In the genomic region with DNA sequence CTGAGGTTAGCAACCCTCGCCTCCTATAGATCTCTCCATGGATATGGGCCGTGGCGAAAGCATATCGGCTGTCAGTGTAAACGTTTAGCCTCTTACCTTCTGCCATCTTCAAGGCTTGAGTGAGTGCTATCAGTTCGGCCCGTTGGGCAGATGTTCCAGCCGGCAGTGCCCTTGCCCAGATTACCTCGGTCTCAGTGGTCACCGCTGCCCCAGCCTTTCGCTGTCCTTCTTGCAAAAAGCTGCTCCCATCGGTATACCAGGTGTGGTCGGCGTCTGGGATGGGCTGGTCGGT, we compare ENCODE assay signal across 11 mouse cellular contexts. TPM values are rescaled to one million over a fixed set of nuclear protein-coding genes. Genes with fewer than 3 reads are reported as not detected.
DNase-seq lines count a peak whose midpoint lies in the region; TF ChIP-seq lines count a peak whose summit lies in the region.
"Not testable (repeated sequence)": the region's sequence is repeated elsewhere in the genome, so short reads cannot be mapped to it uniquely, and the experiment has no call there.
"Had no signal": no experiment of that assay in that cellular context is flagged by ENCODE, and none has a peak within 500 bp of the region (broad histone marks: within the 10 kb centered on the region; RNA-seq: fewer than 3 reads in every experiment).

No protein-coding gene starts in this region.

- H3K79me2 ChIP-seq in CH12.LX (replicated peaks; ENCODE audit: control insufficient read depth, extremely low read depth, insufficient read depth, poor library complexity, severe bottlenecking) = peaks cover 28% of the 10 kb centered on the region

- TF ChIP-seq CTCF in CH12.LX (conservative IDR thresholded peaks at IDR 0.05 in 1 of 2, IDR thresholded peaks at IDR 0.05 in 1 of 2; ENCODE audit: low read depth in 2 of 2, low read length in 2 of 2); gastrocnemius, adult 2 months (IDR thresholded peaks at IDR 0.05): not testable (repeated sequence)

- H3K4me3 ChIP-seq in CH12.LX (replicated peaks in 1 of 3; ENCODE audit: low read depth in 2 of 3, low read length in 2 of 3, poor library complexity in 1 of 3) = peak overlapping the region; percentile 53 to 66 (median 58)
- H3K4me3 ChIP-seq in gastrocnemius, adult 2 months = not testable (repeated sequence)

- in situ Hi-C loops in CH12.LX (cut with MboI; ENCODE audit: low pct_ligation_motif_present, low pct_unique_long_range_greater_than_20kb, low sequenced_read_pairs) = not testable (repeated sequence)

- DNase-seq in CH12.LX (ENCODE audit: extremely low read depth) = peak; percentile 54
- DNase-seq in MN1 (ENCODE audit: low spot score) = peak; percentile 93
- DNase-seq in cerebellum, adult 11-12 months = peak; percentile 14
- peak; percentile 5 for DNase-seq in gastrocnemius, adult 2 months

- TF ChIP-seq POLR2A in CH12.LX (IDR thresholded peaks at IDR 0.05; ENCODE audit: low read depth, low read length) = not testable (repeated sequence)

- peaks cover 40 to 47% of the 10 kb centered on the region in 2 experiments for H3K36me3 ChIP-seq in CH12.LX (replicated peaks in 1 of 2; ENCODE audit: control insufficient read depth in 1 of 2, insufficient read depth in 1 of 2, low read length in 1 of 2)

- dilution Hi-C loops in CH12.LX (cut with MboI; ENCODE audit: extremely low pct_ligation_motif_present, extremely low pct_unique_long_range_greater_than_20kb, low sequenced_read_pairs) = not testable (repeated sequence)

- not testable (repeated sequence) for H3K4me2 ChIP-seq in CH12.LX (ENCODE audit: insufficient read depth, low read depth, poor library complexity, severe bottlenecking)

- intact Hi-C loops in gastrocnemius, adult 2 months (cut with DNase I) = not testable (repeated sequence)

- peak overlapping the region; percentile 56 for H3K9ac ChIP-seq in CH12.LX (ENCODE audit: insufficient read depth, low read depth)

- TF ChIP-seq RAD21 in CH12.LX (IDR thresholded peaks at IDR 0.05; ENCODE audit: low read depth, low read length) = not testable (repeated sequence)

- H3K27ac ChIP-seq in CH12.LX (ENCODE audit: insufficient read depth, low read depth) = peak overlapping the region; percentile 94
- not testable (repeated sequence) for H3K27ac ChIP-seq in gastrocnemius, adult 2 months

- H3K27me3 ChIP-seq in CH12.LX (replicated peaks) = not testable (repeated sequence)

- peaks cover 62% of the 10 kb centered on the region for H3K9me3 ChIP-seq in CH12.LX (replicated peaks; ENCODE audit: low read length)

- not testable (repeated sequence) for H3K4me1 ChIP-seq in CH12.LX (ENCODE audit: control insufficient read depth in 1 of 2, insufficient read depth in 2 of 2)

- TF ChIP-seq EP300 in CH12.LX (IDR thresholded peaks at IDR 0.05; ENCODE audit: low read length) = not testable (repeated sequence)

TF ChIP-seq in CH12.LX, 34 proteins besides CTCF, POLR2A, EP300 and RAD21:
- TF ChIP-seq MAX (IDR thresholded peaks at IDR 0.05; ENCODE audit: low read length) (0 out of 2 replicates have a peak, but pooled peaks have one; percentile 12), MEF2A (IDR thresholded peaks at IDR 0.05; ENCODE audit: borderline replicate concordance, low read depth, low read length) (peak; percentile 71), ZNF384 (IDR thresholded peaks at IDR 0.05; ENCODE audit: low read depth, low read length) (0 out of 2 replicates have a peak, but pooled peaks have one; percentile 14), CHD1 (IDR thresholded peaks at IDR 0.05; ENCODE audit: low read depth, low read length) (peak; percentile 87), USF2 (conservative IDR thresholded peaks at IDR 0.05; ENCODE audit: low read depth, low read length) (0 out of 2 replicates have a peak, but pooled peaks have one; percentile 13), CHD2 (IDR thresholded peaks at IDR 0.05; ENCODE audit: low read length) (peak; percentile 68), KAT2A (IDR thresholded peaks at IDR 0.05; ENCODE audit: insufficient replicate concordance, low read length) (0 out of 2 replicates have a peak, but pooled peaks have one; percentile 31), TCF12 (IDR thresholded peaks at IDR 0.05; ENCODE audit: low read depth, low read length) (peak; percentile 53), ZMIZ1 (IDR thresholded peaks at IDR 0.05; ENCODE audit: low read depth, low read length) (peak; percentile 79), HCFC1 (IDR thresholded peaks at IDR 0.05; ENCODE audit: low read depth, low read length) (peak; percentile 45; the same call in 1 of the 2 replicates), RCOR1 (conservative IDR thresholded peaks at IDR 0.05; ENCODE audit: low read depth, low read length) (peak; percentile 59), MAZ (IDR thresholded peaks at IDR 0.05; ENCODE audit: low read depth, low read length) (0 out of 2 replicates have a peak, but pooled peaks have one; percentile 69), NELFE (IDR thresholded peaks at IDR 0.05; ENCODE audit: low read depth, low read length) (0 out of 2 replicates have a peak, but pooled peaks have one; percentile 37), POLR2AphosphoS2 (IDR thresholded peaks at IDR 0.05; ENCODE audit: low read depth, low read length) (peak; percentile 14), IRF4 (IDR thresholded peaks at IDR 0.05; ENCODE audit: low read depth, low read length) (peak; percentile 71), ETS1 (conservative IDR thresholded peaks at IDR 0.05; ENCODE audit: low read depth, low read length) (0 out of 2 replicates have a peak, but pooled peaks have one; percentile 6)

RNA-seq across cellular contexts. Expression of a gene that starts 6.3 kb away (rescaled TPM):
- total RNA-seq in CH12.LX (2012; rRNA removed) = 19.9 and 20.9 TPM in 2 replicates
- 16.8 and 17.9 TPM in 2 replicates for total RNA-seq in CH12.LX (2014; rRNA removed)
- polyA plus RNA-seq in CH12.LX (2012; ENCODE audit: insufficient read length, low read depth) = 22.4 and 23.3 TPM in 2 replicates
- total RNA-seq in gastrocnemius, adult 2 months (2021) = 10 to 100 TPM; 38.5 to 39.1 TPM

RNA-seq across cellular contexts. Expression of a gene that starts 18.4 kb away (rescaled TPM):
- total RNA-seq in CH12.LX (2012; rRNA removed) (1.8 and 3.1 TPM in 2 replicates), CH12.LX (2014; rRNA removed) (1.3 and 2.2 TPM in 2 replicates)
- 1.8 and 2.6 TPM in 2 replicates for polyA plus RNA-seq in CH12.LX (2012; ENCODE audit: insufficient read length, low read depth)
- total RNA-seq in gastrocnemius, adult 2 months (2021) = not detected

RNA-seq across cellular contexts. Expression of a gene that starts 22.8 kb away (rescaled TPM):
- total RNA-seq in CH12.LX (2012; rRNA removed) (0.04 TPM in 1 of 2 replicates, not detected in the other), CH12.LX (2014; rRNA removed) (not detected in 2 replicates)
- 0.07 TPM in 1 of 2 replicates, not detected in the other for polyA plus RNA-seq in CH12.LX (2012; ENCODE audit: insufficient read length, low read depth)
- not detected for total RNA-seq in gastrocnemius, adult 2 months (2021)
- total RNA-seq: adrenal gland, adult 18-20 months; adrenal gland, adult 2 months; adrenal gland, postnatal 10 days; adrenal gland, postnatal 14 days; adrenal gland, postnatal 25 days; adrenal gland, postnatal 36 days had no signal
- polyA plus RNA-seq: activated CD4-positive, CD25-positive, alpha-beta regulatory T cell, adult 4 months; adrenal gland, adult 2 months had no signal

RNA-seq across cellular contexts. Expression of a gene that starts 48.0 kb away (rescaled TPM):
- 36.0 and 36.2 TPM in 2 replicates for total RNA-seq in CH12.LX (2012; rRNA removed)
- total RNA-seq in CH12.LX (2014; rRNA removed) = 16.4 and 20.3 TPM in 2 replicates
- 47.6 and 48.0 TPM in 2 replicates for polyA plus RNA-seq in CH12.LX (2012; ENCODE audit: insufficient read length, low read depth)
- 10 to 100 TPM; 37.5 to 44.5 TPM for total RNA-seq in gastrocnemius, adult 2 months (2021)

RNA-seq across cellular contexts. Expression of a gene that starts 56.1 kb away (rescaled TPM):
- total RNA-seq in CH12.LX (2012; rRNA removed) (142 and 168 TPM in 2 replicates), CH12.LX (2014; rRNA removed) (204 and 207 TPM in 2 replicates)
- polyA plus RNA-seq in CH12.LX (2012; ENCODE audit: insufficient read length, low read depth) = 393 and 396 TPM in 2 replicates
- 100 to 1,000 TPM; 134 to 140 TPM for total RNA-seq in gastrocnemius, adult 2 months (2021)

Comparison
In these comparisons a context has a peak if more than half of its experiments do, and no peak if none do; other contexts are left out.
1. DNase-seq: peak in every context shown above with its lines; median percentile 93 in MN1; 54 in CH12.LX; 14 in cerebellum, adult 11-12 months; 5 in gastrocnemius, adult 2 months.